Mouse (Mus musculus): ENCODE results near the gene Hddc3.

DNA sequence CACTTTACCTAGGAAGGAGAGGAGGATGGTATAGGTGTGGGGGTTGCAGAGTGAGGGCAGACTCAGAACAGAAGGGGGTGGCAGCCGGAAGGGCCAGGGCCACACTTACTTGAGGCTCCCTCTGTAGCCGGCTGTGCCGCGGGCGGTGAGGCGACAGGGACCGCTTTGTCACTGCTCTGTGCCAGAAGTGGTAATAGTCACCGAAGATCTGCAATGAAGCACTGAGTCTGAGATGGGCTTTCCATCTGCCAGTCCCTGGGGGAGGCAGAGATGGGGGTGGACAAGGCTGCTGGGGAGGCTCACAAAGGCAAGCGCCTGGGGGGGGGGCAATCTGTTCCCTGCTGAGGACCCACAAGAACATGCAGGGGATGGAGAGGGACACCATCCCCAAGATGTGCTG, 55.1 kb downstream of the Hddc3 start:
- TF ChIP-seq POLR2A (IDR thresholded peaks at IDR 0.05; ENCODE audit: control insufficient read depth in 1 of 2, insufficient read depth in 1 of 2, low read depth in 1 of 2, low read length in 2 of 2, poor library complexity in 1 of 2): no peak
- TF ChIP-seq ETS1 (IDR thresholded peaks at IDR 0.05; ENCODE audit: low read depth, low read length): no peak
- TF ChIP-seq MEF2A (IDR thresholded peaks at IDR 0.05; ENCODE audit: extremely low read depth, insufficient replicate concordance, low read depth, low read length, poor library complexity, severe bottlenecking): no peak
- no peak for TF ChIP-seq CTCF (IDR thresholded peaks at IDR 0.05 in 2 of 3, conservative IDR thresholded peaks at IDR 0.05 in 1 of 3; ENCODE audit: control insufficient read depth in 1 of 3, insufficient read depth in 1 of 3, low read depth in 2 of 3, low read length in 3 of 3, poor library complexity in 1 of 3, severe bottlenecking in 1 of 3)
- TF ChIP-seq E2F4 (IDR thresholded peaks at IDR 0.05; ENCODE audit: borderline replicate concordance, low read depth, low read length): no peak
- TF ChIP-seq NRF1 (IDR thresholded peaks at IDR 0.05; ENCODE audit: insufficient read depth, low read depth, low read length, poor library complexity, severe bottlenecking): no peak
- no peak for TF ChIP-seq TBP (IDR thresholded peaks at IDR 0.05; ENCODE audit: low read depth, low read length)
- TF ChIP-seq GATA1 (IDR thresholded peaks at IDR 0.05; ENCODE audit: low read depth, low read length): no peak
- TF ChIP-seq NELFE (IDR thresholded peaks at IDR 0.05; ENCODE audit: low read depth, low read length): no peak
- TF ChIP-seq USF2 (IDR thresholded peaks at IDR 0.05; ENCODE audit: borderline replicate concordance in 1 of 2, insufficient read depth in 1 of 2, low read depth in 1 of 2, low read length in 2 of 2): no peak
- no peak for TF ChIP-seq MYC (IDR thresholded peaks at IDR 0.05; ENCODE audit: low read depth, low read length)
- TF ChIP-seq BHLHE40 (IDR thresholded peaks at IDR 0.05; ENCODE audit: borderline replicate concordance, low read depth, low read length): no peak
